Mouse (Mus musculus): ENCODE measurements around the gene Letm1. TPM values are rescaled to one million over a fixed set of nuclear protein-coding genes. Genes with fewer than 3 reads are reported as not detected.

Gene Letm1
- polyA plus RNA-seq, 1 experiment: 91.6 TPM

DNA sequence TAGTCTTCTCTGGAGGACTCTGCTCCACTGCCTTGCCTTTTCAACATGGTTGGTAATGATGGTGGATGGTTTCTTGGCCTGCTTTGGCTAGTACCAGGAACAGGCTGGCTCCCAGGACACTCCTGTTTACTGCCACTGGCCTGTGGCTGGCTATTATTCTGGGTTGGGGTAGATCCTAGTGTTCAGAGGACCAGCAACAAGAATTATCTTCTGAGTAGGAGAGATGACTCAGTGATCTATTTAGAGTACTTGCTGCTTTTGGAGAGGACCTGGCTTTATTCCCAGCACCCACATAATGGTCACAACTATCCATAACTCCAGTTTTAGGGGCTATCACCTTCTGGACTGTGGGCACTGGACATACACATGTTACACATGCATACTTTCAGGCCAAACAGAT, 44.3 kb downstream of the Letm1 start:
- Histone ChIP-seq H3K4me1 (ENCODE audit: control insufficient read depth, insufficient read depth, low read length) (peaks cover 6% of the 10 kb centered on the region), H3K36me3 (ENCODE audit: control insufficient read depth, insufficient read depth, low read length) (peaks cover 1% of the 10 kb centered on the region; the same call in 1 of the 2 replicates), H3K27me3 (replicated peaks; ENCODE audit: control insufficient read depth, insufficient read depth, low read length) (no peaks in the 10 kb centered on the region), H3K27ac (ENCODE audit: insufficient read depth, low read depth, low read length) (no peak overlapping the region), H3K4me3 (ENCODE audit: insufficient read depth, low read depth, low read length) (no peak overlapping the region)
- no peak for TF ChIP-seq CTCF (conservative IDR thresholded peaks at IDR 0.05; ENCODE audit: insufficient read depth, insufficient read length, low read depth, low read length)
- no peak for TF ChIP-seq POLR2A (IDR thresholded peaks at IDR 0.05; ENCODE audit: low read depth, low read length)
- DNase-seq: no peak

- peak; percentile 81 for DNase-seq
- Histone ChIP-seq H3K27ac (ENCODE audit: insufficient read depth, low read depth, low read length) (no peak overlapping the region), H3K27me3 (replicated peaks; ENCODE audit: control insufficient read depth, insufficient read depth, low read length) (no peaks in the 10 kb centered on the region), H3K36me3 (ENCODE audit: control insufficient read depth, insufficient read depth, low read length) (peaks cover 1% of the 10 kb centered on the region; the same call in 1 of the 2 replicates), H3K4me3 (ENCODE audit: insufficient read depth, low read depth, low read length) (no peak overlapping the region), H3K4me1 (ENCODE audit: control insufficient read depth, insufficient read depth, low read length) (peaks cover 6% of the 10 kb centered on the region)
- TF ChIP-seq POLR2A (IDR thresholded peaks at IDR 0.05; ENCODE audit: low read depth, low read length) (no peak), CTCF (conservative IDR thresholded peaks at IDR 0.05; ENCODE audit: insufficient read depth, insufficient read length, low read depth, low read length) (peak; percentile 93)
- WGBS: 23% methylated on average over 7 of the region's 7 CpGs
These were observed 44.7 kb downstream of the Letm1 start for GRCm38 (mm10) chr5:33737903-33738321.

DNA sequence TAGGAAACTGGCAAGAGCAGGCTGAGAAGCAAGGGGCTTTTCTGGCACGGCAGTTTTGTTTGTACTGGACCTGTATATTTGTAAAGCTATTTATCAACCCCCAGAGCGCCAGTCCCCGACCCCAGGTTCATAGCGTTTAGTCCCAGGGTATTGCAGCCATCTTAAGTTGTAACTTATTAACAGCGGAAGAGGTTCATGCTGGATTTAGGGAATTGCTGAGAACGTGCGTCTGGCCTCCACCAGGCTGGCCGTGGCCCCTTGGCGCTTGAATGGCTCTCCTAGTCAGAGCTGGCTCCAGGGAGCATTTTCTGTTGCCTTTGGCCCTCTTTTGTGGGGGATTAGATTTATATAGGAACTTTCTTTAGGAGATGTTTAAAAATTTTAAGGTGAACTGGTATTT, 46.4 kb downstream of the Letm1 start:
- no peak for TF ChIP-seq CTCF (conservative IDR thresholded peaks at IDR 0.05; ENCODE audit: insufficient read depth, insufficient read length, low read depth, low read length)
- TF ChIP-seq POLR2A (IDR thresholded peaks at IDR 0.05; ENCODE audit: low read depth, low read length): no peak
- WGBS: 27% methylated on average over 9 of the region's 9 CpGs
- peak; percentile 67 for DNase-seq
- Histone ChIP-seq H3K27me3 (replicated peaks; ENCODE audit: control insufficient read depth, insufficient read depth, low read length) (no peaks in the 10 kb centered on the region), H3K36me3 (ENCODE audit: control insufficient read depth, insufficient read depth, low read length) (no peaks in the 10 kb centered on the region; the same call in 1 of the 2 replicates), H3K4me3 (ENCODE audit: insufficient read depth, low read depth, low read length) (no peak overlapping the region), H3K4me1 (ENCODE audit: control insufficient read depth, insufficient read depth, low read length) (peaks cover 6% of the 10 kb centered on the region), H3K27ac (ENCODE audit: insufficient read depth, low read depth, low read length) (no peak overlapping the region)

- peak overlapping the region; percentile 52 for H3K27ac ChIP-seq (ENCODE audit: insufficient read depth, low read depth, low read length)
- DNase-seq: peak; percentile 75
- peaks cover 6% of the 10 kb centered on the region for H3K4me1 ChIP-seq (ENCODE audit: control insufficient read depth, insufficient read depth, low read length)
- no peak overlapping the region for H3K4me3 ChIP-seq (ENCODE audit: insufficient read depth, low read depth, low read length)
- 55% methylated on average over 16 of the region's 16 CpGs for WGBS
- TF ChIP-seq POLR2A (IDR thresholded peaks at IDR 0.05; ENCODE audit: low read depth, low read length) (no peak), CTCF (conservative IDR thresholded peaks at IDR 0.05; ENCODE audit: insufficient read depth, insufficient read length, low read depth, low read length) (no peak)
- no peaks in the 10 kb centered on the region; the same call in 1 of the 2 replicates for H3K36me3 ChIP-seq (ENCODE audit: control insufficient read depth, insufficient read depth, low read length)
- no peaks in the 10 kb centered on the region for H3K27me3 ChIP-seq (replicated peaks; ENCODE audit: control insufficient read depth, insufficient read depth, low read length)
These were observed 47.1 kb downstream of the Letm1 start for GRCm38 (mm10) chr5:33735412-33736092.

GRCm38 (mm10) chr5:33733837-33734236, 48.8 kb downstream of the Letm1 start:
- no peaks in the 10 kb centered on the region; the same call in 1 of the 2 replicates for H3K36me3 ChIP-seq (ENCODE audit: control insufficient read depth, insufficient read depth, low read length)
- H3K27ac ChIP-seq (ENCODE audit: insufficient read depth, low read depth, low read length): no peak overlapping the region
- no peak for TF ChIP-seq POLR2A (IDR thresholded peaks at IDR 0.05; ENCODE audit: low read depth, low read length)
- TF ChIP-seq CTCF (conservative IDR thresholded peaks at IDR 0.05; ENCODE audit: insufficient read depth, insufficient read length, low read depth, low read length): no peak
- WGBS: 87% methylated on average over 12 of the region's 12 CpGs
- H3K4me3 ChIP-seq (ENCODE audit: insufficient read depth, low read depth, low read length): no peak overlapping the region
- no peaks in the 10 kb centered on the region for H3K27me3 ChIP-seq (replicated peaks; ENCODE audit: control insufficient read depth, insufficient read depth, low read length)
- DNase-seq: no peak
- peaks cover 11% of the 10 kb centered on the region for H3K4me1 ChIP-seq (ENCODE audit: control insufficient read depth, insufficient read depth, low read length)

GRCm38 (mm10) chr5:33731051-33731450, 51.6 kb downstream of the Letm1 start:
- Histone ChIP-seq H3K36me3 (ENCODE audit: control insufficient read depth, insufficient read depth, low read length) (no peaks in the 10 kb centered on the region; the same call in 1 of the 2 replicates), H3K4me1 (ENCODE audit: control insufficient read depth, insufficient read depth, low read length) (peaks cover 23% of the 10 kb centered on the region), H3K4me3 (ENCODE audit: insufficient read depth, low read depth, low read length) (no peak overlapping the region), H3K27me3 (replicated peaks; ENCODE audit: control insufficient read depth, insufficient read depth, low read length) (no peaks in the 10 kb centered on the region), H3K27ac (ENCODE audit: insufficient read depth, low read depth, low read length) (no peak overlapping the region)
- WGBS: 69% methylated on average over 21 of the region's 21 CpGs
- TF ChIP-seq POLR2A (IDR thresholded peaks at IDR 0.05; ENCODE audit: low read depth, low read length) (no peak), CTCF (conservative IDR thresholded peaks at IDR 0.05; ENCODE audit: insufficient read depth, insufficient read length, low read depth, low read length) (no peak)
- DNase-seq: no peak

- WGBS: 68% methylated on average over 5 of the region's 5 CpGs
- H3K27me3 ChIP-seq (replicated peaks; ENCODE audit: control insufficient read depth, insufficient read depth, low read length): no peaks in the 10 kb centered on the region
- no peak overlapping the region for H3K4me3 ChIP-seq (ENCODE audit: insufficient read depth, low read depth, low read length)
- no peaks in the 10 kb centered on the region; the same call in 1 of the 2 replicates for H3K36me3 ChIP-seq (ENCODE audit: control insufficient read depth, insufficient read depth, low read length)
- DNase-seq: no peak
- no peak overlapping the region for H3K27ac ChIP-seq (ENCODE audit: insufficient read depth, low read depth, low read length)
- H3K4me1 ChIP-seq (ENCODE audit: control insufficient read depth, insufficient read depth, low read length): peaks cover 21% of the 10 kb centered on the region
- TF ChIP-seq POLR2A (IDR thresholded peaks at IDR 0.05; ENCODE audit: low read depth, low read length) (no peak), CTCF (conservative IDR thresholded peaks at IDR 0.05; ENCODE audit: insufficient read depth, insufficient read length, low read depth, low read length) (no peak)
These were observed 52.1 kb downstream of the Letm1 start for GRCm38 (mm10) chr5:33730516-33730915.

All from kidney, adult 2 months (tissue).